ENCODE assay signal across 8 mouse cellular contexts in the genomic region with DNA sequence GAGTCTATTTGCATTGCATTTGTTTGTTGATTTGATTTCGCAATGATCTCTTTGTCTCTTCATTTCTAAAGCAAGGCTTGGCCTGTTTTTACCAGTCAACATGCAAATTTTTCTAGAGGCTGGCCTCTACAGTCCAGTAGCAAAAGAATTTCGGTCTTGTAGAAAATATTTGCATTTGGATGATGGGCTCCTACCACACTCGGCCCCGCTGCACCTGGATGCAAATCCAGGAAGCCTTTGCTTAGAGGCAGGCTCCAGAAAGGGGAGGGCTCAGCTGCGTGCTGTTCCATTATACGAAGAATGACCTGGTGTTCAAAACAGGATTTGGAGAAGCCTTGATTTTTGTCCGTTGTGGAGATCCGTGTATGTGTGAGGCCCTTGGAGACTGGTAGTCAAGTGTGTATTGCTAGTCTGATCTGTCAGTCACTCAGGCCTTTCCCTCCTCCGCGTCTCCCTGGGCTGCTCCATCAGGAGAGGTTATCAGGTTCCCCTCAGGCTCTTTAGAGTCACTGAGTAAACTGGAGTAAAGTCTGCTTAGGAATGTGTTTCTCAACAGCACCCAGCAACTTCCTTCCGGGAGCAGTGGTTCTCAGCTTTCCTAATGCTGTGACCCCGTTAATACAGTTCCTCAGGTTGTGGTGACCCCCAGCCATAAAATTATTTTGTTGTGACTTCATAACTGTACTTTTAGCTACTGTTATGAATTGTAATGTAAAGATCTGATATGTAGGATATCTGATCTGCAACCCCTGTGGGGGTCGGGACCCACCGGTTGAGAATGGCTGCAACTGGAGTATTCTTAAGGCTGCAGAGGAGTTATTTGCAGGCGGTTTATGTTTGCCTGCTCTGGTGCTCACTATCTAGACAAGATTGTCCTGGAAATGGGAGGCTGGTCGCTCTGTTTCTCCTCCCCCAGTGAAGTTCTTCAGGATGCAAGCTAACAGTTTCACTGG. TPM values are rescaled to one million over a fixed set of nuclear protein-coding genes. Genes with fewer than 3 reads are reported as not detected.
DNase-seq lines count a peak whose midpoint lies in the region; ATAC-seq lines count a peak whose summit lies in the region.

No protein-coding gene starts in this region.

- H3K9me3 ChIP-seq in intestine, embryonic 14.5 days (ENCODE audit: control insufficient read depth, low read length) = no peaks in the 10 kb centered on the region

- no peak overlapping the region for H3K4me2 ChIP-seq in intestine, embryonic 14.5 days (ENCODE audit: low read length)

- no peak overlapping the region for H3K4me3 ChIP-seq in intestine, embryonic 14.5 days (ENCODE audit: low read depth, low read length)

- no peak for ATAC-seq in intestine, embryonic 14.5 days (replicated peaks; ENCODE audit: low FRiP score, low TSS enrichment, low read depth)
- ATAC-seq in megakaryocyte-erythroid progenitor cell, adult 5-6 weeks (replicated peaks; ENCODE audit: low FRiP score, low TSS enrichment, poor library complexity, severe bottlenecking) = no peak
- ATAC-seq in activated CD4-positive, CD25-positive, alpha-beta regulatory T cell, adult 4 months = no peak

- peak; percentile 6 for DNase-seq in urinary bladder, postnatal 25 days (ENCODE audit: low spot score)
- DNase-seq in urinary bladder, adult 2 months (ENCODE audit: low spot score) = no peak
- DNase-seq in intestine, embryonic 14.5 days (ENCODE audit: low spot score) = peak; percentile 57
- DNase-seq in lung, adult 18-20 months = peak; percentile 53 to 77
- DNase-seq in B cell, adult 2 months = no peak
- no peak for DNase-seq in cerebellum, postnatal 25 days

- H3K27ac ChIP-seq in intestine, embryonic 14.5 days (ENCODE audit: low read depth) = no peak overlapping the region; the same call in 1 of the 2 replicates

- no peak overlapping the region for H3K9ac ChIP-seq in intestine, embryonic 14.5 days (ENCODE audit: low read length)

- WGBS in intestine, embryonic 14.5 days = 40% methylated on average over 16 of the region's 16 CpGs

- no peaks in the 10 kb centered on the region for H3K27me3 ChIP-seq in intestine, embryonic 14.5 days (replicated peaks; ENCODE audit: control insufficient read depth, insufficient read depth, low read length)

- H3K36me3 ChIP-seq in intestine, embryonic 14.5 days (ENCODE audit: control insufficient read depth, insufficient read depth, low read length) = no peaks in the 10 kb centered on the region

- H3K4me1 ChIP-seq in intestine, embryonic 14.5 days (replicated peaks; ENCODE audit: control insufficient read depth, insufficient read depth, low read length) = peaks cover 11% of the 10 kb centered on the region; the same call in 1 of the 2 replicates

RNA-seq across cellular contexts. Expression of a gene that starts 35.5 kb away (rescaled TPM):
- 19.1 and 19.8 TPM in 2 replicates for polyA plus RNA-seq in urinary bladder, adult 2 months (2012; rRNA removed)
- 55.3 and 59.3 TPM in 2 replicates for polyA plus RNA-seq in intestine, embryonic 14.5 days (2014; fragmentation: Nextera tagmentation; extraction: Ambion mirVana)
- total RNA-seq in megakaryocyte-erythroid progenitor cell, adult 5-6 weeks (2014; fragmentation: Nextera tagmentation) = 15.1 and 20.3 TPM in 2 replicates
- total RNA-seq in megakaryocyte-erythroid progenitor cell, adult 5-6 weeks (2017) = 22.7 and 49.7 TPM in 2 replicates
- polyA plus RNA-seq in activated CD4-positive, CD25-positive, alpha-beta regulatory T cell, adult 4 months (2017; shearing (Covaris generic)) = under 1 TPM; 0.14 to 0.40 TPM

Comparison
In these comparisons a context has a peak if more than half of its experiments do, and no peak if none do; other contexts are left out.
1. DNase-seq: peak in urinary bladder, postnatal 25 days (single experiment), intestine, embryonic 14.5 days (single experiment) and lung, adult 18-20 months (2 of 2); none in urinary bladder, adult 2 months (single experiment), B cell, adult 2 months (0 of 2) and cerebellum, postnatal 25 days (0 of 2).
2. RNA of a gene that starts 35.5 kb away (polyA plus RNA-seq): 55.3 to 59.3 TPM in intestine, embryonic 14.5 days and 19.1 to 19.8 TPM in urinary bladder, adult 2 months; 0.14 to 0.40 TPM in activated CD4-positive, CD25-positive, alpha-beta regulatory T cell, adult 4 months; every median in the first group is over 10 times any median in the second.